Mouse (Mus musculus) c-Kit-positive CD71-negative TER-119-negative erythroid progenitor cells, embryonic 14.5 days (primary cell): Measurements from ENCODE around the gene St8sia1.

Source experiments
- DNase-seq: peaks from one replicate; pipeline ENCODE4 v3.0.0-alpha.2; 2013; ENCODE audit warnings: low read depth

St8sia1 gene

DNA sequence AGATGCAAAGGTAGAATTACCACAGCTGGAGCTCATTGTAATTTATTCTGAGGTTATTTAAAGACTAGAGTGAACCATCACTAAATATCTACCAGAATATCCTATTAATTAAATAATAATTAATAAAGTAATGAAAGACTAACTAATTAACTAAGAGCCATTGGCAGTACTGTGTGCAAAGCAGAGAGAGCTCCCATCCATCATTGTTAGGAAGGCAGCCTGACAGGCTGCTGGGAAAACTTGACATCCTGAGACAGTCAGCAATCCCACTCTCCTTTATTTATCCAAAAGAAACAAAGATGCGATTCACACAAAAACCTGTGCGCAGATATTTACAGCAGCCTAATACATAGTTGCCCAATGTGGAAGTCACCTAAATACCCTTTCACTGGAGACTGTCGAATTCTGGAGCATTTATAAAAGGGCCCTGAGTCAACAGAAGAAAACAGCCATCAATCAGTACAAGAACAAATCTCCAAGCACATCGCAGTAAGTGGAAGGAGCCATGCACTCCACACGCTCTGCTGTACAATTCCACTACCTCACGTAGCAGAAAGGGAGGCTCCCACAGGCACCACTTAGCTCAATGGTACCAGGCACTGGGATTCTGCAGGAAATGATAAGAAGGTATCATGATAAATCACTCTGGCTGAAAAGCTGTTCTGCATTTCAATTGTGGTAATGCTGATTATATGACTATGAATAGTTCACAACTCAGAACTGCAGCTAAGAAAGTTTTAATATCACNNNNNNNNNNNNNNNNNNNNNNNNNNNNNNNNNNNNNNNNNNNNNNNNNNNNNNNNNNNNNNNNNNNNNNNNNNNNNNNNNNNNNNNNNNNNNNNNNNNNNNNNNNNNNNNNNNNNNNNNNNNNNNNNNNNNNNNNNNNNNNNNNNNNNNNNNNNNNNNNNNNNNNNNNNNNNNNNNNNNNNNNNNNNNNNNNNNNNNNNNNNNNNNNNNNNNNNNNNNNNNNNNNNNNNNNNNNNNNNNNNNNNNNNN lies 15.7 kb upstream of the St8sia1 start:
- DNase-seq, result no peak

DNA sequence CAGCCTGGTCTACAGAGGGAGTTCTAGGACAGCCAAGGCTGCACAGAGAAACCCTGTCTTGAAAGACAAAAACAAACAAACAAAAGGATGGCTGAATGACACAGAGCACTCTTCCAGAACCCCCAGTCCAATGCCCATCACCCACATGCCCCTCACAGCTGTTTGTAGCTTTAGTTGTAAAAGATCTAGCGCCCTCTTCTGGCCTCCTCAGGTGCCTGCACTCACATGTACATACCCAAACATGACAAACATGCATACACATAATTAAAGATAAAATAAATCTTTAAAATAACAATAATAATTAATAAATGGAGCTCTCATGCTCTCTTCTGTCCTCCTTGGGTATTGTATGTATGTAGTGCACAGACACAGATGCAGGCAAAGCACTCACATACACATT lies 13.0 kb upstream of the St8sia1 start:
- no peak for DNase-seq

DNA sequence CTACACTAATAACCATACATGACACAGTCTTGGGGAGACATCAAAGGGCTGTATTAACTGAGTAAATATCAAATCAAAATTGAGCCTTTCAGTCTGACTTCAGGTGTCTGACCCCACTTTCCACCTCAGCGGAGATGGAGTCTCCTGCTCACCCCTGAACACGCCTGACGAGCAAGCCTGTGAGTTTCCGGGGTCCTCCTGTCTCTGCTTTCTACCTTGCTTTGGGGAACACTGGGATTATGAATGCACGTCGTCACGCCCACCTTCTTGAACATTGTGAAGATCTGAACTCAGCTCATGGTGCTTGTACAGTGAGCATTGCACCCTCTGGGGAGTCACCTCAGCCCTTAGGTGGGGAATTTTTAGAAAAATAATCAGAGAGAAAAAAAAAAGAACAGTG lies 9.0 kb upstream of the St8sia1 start:
- DNase-seq, result no peak

DNA sequence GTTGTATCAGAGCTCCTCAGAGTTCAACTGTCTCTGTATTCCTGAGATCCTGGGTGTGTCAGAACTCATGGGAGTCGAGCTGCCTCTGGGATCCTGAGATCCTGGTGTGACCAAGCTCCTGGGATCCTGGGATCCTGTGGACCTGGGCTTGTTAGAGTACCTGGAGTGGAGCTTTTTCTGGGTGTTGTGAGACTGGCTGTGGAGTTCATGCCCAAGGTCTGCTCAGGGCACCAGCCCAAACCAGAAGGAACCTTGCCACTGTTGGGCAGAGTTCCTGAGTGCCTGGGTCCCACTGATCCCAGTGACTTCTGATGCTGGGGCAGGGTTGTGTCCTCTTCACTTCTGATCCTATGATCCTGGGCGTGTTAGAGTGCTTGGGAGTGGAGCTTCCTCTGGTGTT lies 8.0 kb upstream of the St8sia1 start:
- no peak for DNase-seq

DNA sequence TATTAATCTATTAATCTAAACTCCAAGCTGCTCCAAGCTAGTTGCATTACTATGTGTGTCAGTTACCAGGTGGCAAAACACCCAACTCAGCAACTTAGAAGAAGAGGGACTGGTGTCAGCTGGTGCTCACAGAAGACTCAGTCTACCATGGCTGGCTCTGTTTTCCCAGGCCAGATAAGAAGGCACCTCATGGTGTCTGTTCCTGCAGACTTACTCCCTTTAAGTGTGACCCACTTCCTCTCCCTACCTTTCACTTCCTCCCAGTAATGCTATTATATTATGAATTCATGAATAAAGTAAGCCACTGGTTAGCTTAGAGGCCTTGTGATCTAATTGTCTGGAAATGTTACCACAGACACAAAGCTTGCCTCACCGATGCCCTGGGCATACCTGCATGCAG lies 3.2 kb upstream of the St8sia1 start:
- DNase-seq, result no peak

DNA sequence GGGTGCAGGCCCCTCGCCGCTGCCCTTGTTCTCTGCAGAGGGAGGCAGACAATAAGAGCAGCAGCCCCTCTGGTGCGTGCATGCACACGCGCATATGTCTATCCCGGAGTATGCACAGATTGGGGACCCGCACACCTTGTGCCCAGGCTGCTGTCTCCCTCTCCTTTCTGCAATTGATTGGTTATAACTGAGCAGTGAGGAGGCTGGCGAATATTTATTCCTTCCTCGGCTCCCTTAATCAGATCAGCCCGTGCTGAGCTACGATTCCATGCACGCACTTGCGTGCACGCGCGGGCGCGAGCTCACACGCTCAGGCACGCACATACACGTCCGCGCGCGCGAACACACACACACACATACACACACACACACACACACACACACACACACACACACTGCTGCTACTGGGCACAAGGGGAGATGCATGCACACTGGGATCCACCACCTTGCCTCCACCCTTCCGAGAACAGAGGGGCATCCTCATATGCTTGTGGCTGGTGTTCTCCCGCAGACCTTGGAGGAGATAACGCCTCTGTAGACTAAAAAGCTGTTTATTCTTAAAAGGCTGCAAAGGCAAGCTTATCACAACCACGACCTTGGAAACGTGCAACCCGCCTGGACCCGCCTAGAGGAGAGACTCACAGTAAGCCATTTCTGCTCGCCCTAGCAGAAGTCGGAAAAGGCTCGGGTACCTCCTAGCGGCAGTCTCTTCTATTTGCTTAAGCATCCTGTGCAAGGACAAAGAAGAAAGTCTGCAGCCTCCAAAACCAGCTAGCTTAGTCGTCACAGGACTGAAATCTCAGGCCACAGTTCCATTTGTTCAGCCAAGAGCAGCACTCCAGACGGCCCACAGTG lies 506 bp upstream of the St8sia1 start:
- DNase-seq, result peak; percentile 60

DNA sequence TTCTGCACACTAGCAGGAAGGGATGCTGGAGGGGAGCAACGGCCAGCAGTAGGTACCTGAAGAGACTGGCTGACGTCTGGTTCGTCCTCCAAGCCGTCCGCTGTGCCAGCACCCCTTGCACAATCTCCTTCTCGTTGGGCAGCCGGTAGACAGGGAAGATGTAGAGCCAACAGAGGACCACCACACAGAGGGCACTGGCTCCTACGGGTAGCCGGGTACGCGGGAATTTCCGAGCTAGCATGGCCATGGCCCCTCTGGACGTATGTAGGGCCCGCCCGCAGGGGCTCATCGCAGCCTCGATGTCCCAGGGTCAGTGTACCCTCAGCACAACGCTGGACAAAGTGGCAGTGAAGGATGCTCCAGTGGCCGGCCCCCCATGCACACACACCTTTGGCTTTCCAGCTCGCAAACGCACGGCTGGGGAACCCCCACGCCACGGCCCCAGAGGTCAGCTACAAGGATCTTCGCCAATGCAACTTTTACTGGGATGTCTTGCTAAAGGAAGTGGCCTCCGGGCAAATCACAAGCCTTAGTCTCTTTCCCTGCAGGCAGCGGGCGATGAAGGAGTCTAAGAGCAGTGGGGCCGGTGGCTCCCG lies 674 bp downstream of the St8sia1 start:
- DNase-seq, result no peak

DNA sequence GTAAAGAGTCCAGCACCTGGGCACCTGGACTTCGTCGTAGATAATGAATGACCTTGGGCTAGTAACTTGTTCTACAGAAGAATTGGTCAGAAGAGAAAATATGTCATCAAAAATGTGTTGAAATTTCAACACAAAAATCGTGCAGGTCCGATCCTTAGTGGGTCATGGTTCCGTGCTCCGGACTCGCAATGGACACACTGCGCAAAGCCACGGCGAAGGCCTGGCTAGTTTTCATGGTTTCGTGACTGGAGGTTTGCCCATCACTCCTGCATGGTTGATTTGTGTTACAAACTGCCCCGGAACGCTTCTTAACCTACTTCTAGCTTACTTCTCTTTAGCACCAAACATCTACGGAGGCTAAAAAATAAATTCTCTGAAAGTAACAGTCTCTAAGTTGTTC lies 1.4 kb downstream of the St8sia1 start:
- DNase-seq, result no peak

DNA sequence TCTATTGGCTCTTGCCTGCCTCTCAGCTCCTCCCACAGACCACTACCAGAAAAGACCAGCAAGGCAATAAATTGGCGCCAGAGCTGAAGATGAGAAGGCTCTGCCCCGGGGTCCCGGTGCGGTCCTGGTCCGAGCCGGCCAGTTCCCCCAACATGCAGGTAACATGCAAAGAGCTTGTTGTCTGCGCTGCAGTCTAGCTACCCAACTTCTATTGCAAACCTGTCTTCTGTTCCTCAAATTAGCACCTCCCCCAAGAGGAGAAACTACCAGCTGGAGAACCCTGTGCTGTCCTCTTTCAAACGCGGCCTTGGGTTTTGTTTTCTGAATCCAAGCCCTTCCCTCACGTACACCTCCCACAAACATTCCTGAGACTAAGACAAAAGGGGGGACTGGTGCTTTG lies 1.8 kb downstream of the St8sia1 start:
- DNase-seq, result no peak

DNA sequence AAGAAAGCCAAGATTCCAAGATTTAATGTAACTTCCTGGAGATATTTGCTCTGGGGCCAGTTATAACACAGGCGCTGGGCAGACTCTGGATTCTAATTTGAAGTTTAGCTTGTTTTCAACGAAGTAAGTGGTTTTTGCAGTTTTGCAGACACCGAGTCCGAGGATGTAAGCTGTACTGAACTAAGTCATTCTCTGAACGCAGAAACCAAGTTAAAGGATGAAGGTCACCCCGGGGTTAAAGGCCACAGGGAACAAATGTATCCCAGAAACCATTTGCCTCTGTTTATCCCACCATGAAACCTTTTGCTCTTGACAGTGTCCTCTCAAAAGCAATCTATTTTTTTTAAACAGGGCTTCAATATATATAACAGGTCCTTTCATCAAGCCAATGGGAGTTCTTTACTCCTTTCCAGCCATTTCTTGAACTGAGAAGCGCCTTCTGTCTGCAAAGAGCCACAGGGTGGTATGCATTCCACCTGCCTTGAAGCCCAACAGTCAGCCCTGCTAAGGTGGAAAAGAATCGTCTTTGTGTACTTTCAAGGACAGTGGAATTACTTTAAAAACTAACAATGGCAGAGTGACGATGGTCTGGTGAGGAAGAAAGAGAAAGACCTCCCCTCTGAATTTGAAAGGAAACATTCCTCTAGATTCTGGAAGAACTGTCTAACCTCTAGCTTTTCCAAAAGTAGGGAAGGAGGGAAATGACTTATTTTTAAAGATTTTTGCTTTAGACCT lies 2.4 kb downstream of the St8sia1 start:
- DNase-seq, result no peak

DNA sequence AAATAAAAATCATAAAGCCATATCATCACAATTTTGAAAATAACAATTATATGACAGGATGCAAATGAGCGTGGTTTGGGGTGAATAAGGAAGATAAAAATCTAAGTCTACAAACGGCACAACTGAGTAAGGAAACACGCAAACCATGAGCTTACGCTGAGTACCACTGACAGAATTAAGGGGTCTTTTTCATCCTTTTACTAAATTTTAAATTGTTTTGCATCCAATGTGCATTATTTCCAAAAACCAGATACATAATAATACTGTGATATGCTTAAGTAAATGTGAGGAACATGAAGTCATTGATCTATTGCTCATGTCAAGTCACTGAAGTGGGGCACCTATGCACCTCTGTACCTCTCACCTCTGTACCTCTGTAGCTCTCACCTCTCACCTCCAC lies 7.7 kb downstream of the St8sia1 start:
- no peak for DNase-seq

DNA sequence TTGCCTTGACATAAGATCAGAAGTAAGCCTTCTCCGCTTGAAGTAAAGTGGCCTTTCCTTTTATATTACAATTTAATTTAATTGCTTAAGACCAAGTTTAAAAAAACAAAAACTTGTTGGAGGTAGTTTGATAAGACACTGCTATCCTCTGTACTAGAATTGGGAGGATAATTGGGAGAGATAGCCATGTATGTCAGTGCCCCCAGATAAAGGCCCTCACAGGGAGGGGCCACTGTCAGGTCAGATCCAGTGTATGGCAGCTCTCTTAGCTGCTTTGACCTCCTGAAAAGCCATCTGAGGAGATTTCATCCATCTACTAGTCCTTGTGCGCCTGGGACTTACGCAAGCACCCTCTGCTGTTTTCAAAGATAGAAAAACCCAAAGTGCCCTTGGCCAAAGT lies 9.0 kb downstream of the St8sia1 start:
- DNase-seq, result no peak

DNA sequence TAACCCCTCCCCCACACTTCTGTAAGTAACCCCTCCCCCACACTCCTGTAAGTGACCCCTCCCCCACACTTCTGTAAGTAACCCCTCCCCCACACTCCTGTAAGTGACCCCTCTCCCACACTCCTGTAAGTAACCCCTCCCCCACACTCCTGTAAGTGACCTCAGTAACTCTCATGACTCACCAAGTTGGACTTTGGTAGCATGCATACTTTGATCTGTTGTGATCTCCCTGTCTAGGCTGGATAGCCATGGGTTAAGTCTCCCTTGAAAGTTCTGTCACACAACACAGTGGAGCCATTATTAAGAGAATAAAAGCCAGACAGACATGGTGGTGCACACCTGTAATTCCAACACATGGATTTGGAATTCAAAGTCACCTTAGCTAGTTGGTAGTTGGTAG lies 11.1 kb downstream of the St8sia1 start:
- no peak for DNase-seq

DNA sequence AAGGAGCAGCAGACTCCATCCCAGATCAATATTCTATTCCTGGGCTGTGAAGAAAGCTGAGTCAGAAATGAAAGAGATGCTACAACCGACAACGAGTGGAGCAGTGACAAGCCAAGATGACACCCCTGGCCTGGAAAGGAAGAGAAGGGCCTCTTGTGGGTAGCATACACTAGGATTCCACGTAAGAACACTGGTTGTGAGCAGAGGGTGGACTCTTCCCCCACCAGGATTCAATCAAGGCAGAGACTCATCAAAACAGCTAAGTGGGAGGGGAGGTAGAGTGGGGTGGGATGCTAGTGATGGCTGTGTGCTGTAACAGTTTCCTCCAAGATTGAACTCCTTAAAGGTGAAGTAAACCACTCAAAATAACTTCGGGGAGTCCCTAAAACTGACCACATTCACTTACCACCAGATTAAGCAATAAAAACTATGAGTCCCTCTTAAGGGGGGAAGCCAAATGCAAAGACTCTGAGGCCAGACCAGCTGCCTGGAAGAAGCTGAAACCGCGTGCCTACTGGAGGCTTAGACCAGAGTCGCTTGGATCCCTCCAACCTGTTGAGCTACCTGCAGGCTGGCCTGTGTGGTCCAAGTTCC lies 11.8 kb downstream of the St8sia1 start:
- peak; percentile 32 for DNase-seq

DNA sequence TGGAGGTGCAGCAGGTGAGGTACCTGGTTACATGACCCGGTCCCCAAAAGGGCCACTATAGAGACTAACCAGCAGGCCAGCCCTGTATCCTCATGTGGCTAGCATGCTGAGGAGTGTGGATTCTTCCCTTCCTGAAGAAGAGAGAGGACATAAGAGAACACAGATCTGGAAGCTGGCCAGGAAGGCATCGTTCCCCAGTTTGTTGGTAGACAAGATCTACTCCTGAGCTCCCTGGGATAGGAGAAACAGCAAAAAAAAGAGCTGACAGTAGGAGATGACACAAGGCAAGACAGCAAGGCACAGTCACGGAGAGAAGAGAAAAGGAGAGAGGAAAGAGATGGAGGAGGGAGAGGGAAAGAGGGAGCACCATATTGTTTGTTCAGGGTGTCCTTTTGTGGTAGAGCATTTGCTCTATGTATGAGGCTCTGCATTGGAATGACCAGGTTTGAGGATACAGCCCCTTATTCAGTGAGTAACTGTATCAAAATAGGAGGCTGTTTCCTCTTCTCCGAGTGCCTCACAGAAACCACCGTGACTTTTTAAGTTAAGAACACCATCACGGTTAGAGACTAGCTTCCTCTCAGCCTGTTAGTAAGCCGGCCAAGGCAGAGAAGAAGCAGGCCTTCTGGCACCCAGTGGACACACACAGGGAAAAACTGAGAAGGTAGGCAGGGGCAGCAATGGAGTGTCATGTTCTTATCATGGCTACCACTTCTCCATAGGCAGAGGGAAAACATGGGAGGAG lies 12.5 kb downstream of the St8sia1 start:
- no peak for DNase-seq

DNA sequence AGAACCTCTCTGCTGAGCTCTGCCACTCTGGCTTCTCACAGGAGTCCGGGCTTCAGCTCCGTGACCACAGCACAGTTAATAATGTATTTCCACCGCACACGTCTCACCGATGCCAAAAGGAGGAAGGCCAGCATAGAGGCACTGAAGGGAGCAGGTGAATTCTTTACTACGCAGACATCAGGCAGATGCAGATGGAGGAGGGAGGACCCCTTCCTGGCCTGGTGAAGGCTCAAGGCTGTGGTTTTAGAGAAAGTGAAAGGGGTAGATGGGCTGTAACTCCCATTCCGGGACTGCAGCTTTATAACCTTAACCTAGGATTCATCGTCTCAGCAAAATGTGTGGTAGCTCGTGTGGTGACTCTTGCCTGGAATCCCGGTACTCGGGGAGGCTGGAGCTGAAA lies 13.9 kb downstream of the St8sia1 start:
- no peak for DNase-seq

DNA sequence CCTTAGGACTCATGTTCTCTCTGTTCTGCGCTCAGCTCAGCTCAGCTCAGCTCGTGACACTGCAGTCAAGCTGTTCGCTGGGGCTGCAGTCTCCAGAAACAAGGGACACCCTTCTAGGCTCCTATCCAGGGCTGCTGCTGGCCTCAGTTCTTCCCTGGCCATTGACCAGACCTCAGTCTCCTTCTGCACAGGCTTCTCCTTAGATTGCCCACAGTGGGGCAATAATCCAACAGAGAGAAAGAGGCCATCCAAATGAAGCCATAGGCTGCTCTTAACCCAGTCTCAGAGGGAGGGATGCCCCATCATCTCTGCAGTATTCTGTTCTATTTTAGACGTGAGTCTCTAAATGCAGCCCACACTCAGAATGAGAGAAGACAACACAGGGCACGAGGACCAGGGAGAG lies 15.3 kb downstream of the St8sia1 start:
- DNase-seq, result no peak

DNA sequence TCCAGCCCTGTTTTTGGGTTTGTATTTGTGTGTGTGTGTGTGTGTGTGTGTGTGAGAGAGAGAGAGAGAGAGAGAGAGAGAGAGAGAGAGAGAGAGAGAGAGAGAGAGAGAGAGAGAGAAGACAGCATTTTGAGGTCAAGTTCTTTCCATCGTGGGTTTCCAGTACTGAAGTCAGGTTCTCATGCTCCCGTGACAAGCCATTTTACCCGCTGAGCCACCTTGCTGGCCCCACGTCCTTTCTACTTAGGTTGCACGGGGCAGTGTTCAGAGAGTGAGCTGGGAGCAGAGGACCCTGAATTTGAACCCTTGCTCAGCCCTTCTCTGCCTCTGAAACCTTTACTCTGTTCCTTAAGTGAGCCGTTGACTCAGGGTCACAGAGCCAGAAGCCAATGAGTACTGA lies 17.2 kb downstream of the St8sia1 start:
- DNase-seq, result no peak

DNA sequence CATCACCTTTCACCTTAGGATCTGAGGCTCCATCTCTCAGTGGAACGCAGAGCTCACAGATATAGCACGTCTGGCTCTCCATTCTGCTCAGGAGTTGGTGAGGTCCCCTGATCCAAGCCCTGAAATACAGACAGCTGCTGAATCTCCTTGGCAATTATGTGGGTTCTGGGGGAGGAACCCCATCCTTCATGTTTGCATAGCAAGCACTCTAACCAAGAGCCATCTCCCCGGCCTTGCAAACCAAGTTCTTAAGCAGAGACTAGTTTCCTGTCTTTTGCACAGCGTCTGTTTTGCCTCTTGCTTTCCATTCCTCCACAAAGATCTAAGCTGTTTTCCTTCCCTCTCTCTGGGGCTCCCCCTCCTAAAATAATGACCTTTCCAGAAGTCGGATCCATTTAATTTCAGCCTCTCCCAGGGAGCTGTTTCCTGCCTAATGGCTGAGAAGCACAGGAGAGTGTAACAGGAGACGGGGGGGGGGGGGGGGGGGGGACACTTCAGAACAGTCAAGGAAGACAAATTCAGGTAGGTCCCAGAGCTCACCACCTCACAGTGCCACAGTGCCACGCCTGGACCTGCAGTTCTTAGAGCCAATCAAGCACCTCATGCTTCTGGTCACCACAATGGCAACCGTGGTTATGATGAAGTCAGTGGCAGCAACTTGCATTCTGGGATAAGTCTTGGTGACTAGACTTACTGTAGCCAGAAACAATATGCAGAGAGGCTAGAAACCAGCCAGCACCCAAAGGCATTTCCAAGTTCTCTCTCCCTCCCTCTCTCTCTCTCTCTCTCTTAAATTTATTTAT lies 18.0 kb downstream of the St8sia1 start:
- no peak for DNase-seq

DNA sequence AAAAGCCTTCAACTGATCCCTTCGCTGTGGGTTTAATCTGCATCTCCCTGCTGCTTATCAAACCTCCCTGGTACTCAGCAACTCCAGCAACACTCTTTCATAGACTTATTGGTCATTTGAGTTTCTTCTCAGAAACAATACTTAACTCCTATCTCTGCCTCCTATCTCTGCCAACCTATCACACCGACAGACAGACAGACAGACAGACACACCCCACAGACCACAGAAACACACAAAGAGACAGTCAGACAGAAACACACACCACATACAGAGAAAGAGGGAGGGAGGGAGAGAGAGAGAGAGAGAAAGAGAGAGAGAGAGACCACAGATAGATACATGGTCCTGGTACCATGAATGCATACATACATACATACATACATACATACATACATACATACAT lies 18.8 kb downstream of the St8sia1 start:
- DNase-seq, result no peak
